Mouse (Mus musculus): ENCODE data around the gene Fxyd3. TPM values are rescaled to one million over a fixed set of nuclear protein-coding genes. Genes with fewer than 3 reads are reported as not detected.

Gene Fxyd3
- polyA plus RNA-seq, 1 experiment: 0.64 TPM

GRCm38 (mm10) chr7:31088206-31088605, 11.7 kb upstream of the Fxyd3 start:
- TF ChIP-seq POLR2A (IDR thresholded peaks at IDR 0.05; ENCODE audit: control insufficient read depth, low read depth, low read length) (no peak), CTCF (IDR thresholded peaks at IDR 0.05; ENCODE audit: control insufficient read depth, insufficient read depth, insufficient replicate concordance, low read depth, low read length) (no peak)
- H3K27ac ChIP-seq (ENCODE audit: control insufficient read depth, insufficient read depth, low read depth, low read length): no peak overlapping the region

GRCm38 (mm10) chr7:31087262-31087661, 10.8 kb upstream of the Fxyd3 start:
- TF ChIP-seq CTCF (IDR thresholded peaks at IDR 0.05; ENCODE audit: control insufficient read depth, insufficient read depth, insufficient replicate concordance, low read depth, low read length): no peak
- no peak for TF ChIP-seq POLR2A (IDR thresholded peaks at IDR 0.05; ENCODE audit: control insufficient read depth, low read depth, low read length)

More at GRCm38 (mm10) chr7:31088206-31088605, 11.7 kb upstream of the Fxyd3 start:
- Histone ChIP-seq H3K36me3 (ENCODE audit: control insufficient read depth, insufficient read depth, low read length) (no peaks in the 10 kb centered on the region), H3K4me1 (ENCODE audit: control insufficient read depth, insufficient read depth, low read length) (peaks cover 1% of the 10 kb centered on the region), H3K4me3 (ENCODE audit: control insufficient read depth, low read depth, low read length) (no peak overlapping the region), H3K27me3 (ENCODE audit: control insufficient read depth, insufficient read depth, low read length) (no peaks in the 10 kb centered on the region)

GRCm38 (mm10) chr7:31086175-31086755, 9.8 kb upstream of the Fxyd3 start:
- no peak for TF ChIP-seq CTCF (IDR thresholded peaks at IDR 0.05; ENCODE audit: control insufficient read depth, insufficient read depth, insufficient replicate concordance, low read depth, low read length)
- no peak for TF ChIP-seq POLR2A (IDR thresholded peaks at IDR 0.05; ENCODE audit: control insufficient read depth, low read depth, low read length)
- H3K27me3 ChIP-seq (ENCODE audit: control insufficient read depth, insufficient read depth, low read length): no peaks in the 10 kb centered on the region
- H3K4me3 ChIP-seq (ENCODE audit: control insufficient read depth, low read depth, low read length): no peak overlapping the region
- no peaks in the 10 kb centered on the region for H3K36me3 ChIP-seq (ENCODE audit: control insufficient read depth, insufficient read depth, low read length)
- peaks cover 3% of the 10 kb centered on the region for H3K4me1 ChIP-seq (ENCODE audit: control insufficient read depth, insufficient read depth, low read length)
- H3K27ac ChIP-seq (ENCODE audit: control insufficient read depth, insufficient read depth, low read depth, low read length): no peak overlapping the region

More at GRCm38 (mm10) chr7:31087262-31087661, 10.8 kb upstream of the Fxyd3 start:
- no peaks in the 10 kb centered on the region for H3K36me3 ChIP-seq (ENCODE audit: control insufficient read depth, insufficient read depth, low read length)
- no peak overlapping the region for H3K4me3 ChIP-seq (ENCODE audit: control insufficient read depth, low read depth, low read length)
- H3K27ac ChIP-seq (ENCODE audit: control insufficient read depth, insufficient read depth, low read depth, low read length): no peak overlapping the region
- peaks cover 3% of the 10 kb centered on the region for H3K4me1 ChIP-seq (ENCODE audit: control insufficient read depth, insufficient read depth, low read length)
- H3K27me3 ChIP-seq (ENCODE audit: control insufficient read depth, insufficient read depth, low read length): no peaks in the 10 kb centered on the region

- Histone ChIP-seq H3K27ac (ENCODE audit: control insufficient read depth, insufficient read depth, low read depth, low read length) (no peak overlapping the region), H3K36me3 (ENCODE audit: control insufficient read depth, insufficient read depth, low read length) (no peaks in the 10 kb centered on the region)
- TF ChIP-seq CTCF (IDR thresholded peaks at IDR 0.05; ENCODE audit: control insufficient read depth, insufficient read depth, insufficient replicate concordance, low read depth, low read length): no peak
- TF ChIP-seq POLR2A (IDR thresholded peaks at IDR 0.05; ENCODE audit: control insufficient read depth, low read depth, low read length): no peak
Observed at GRCm38 (mm10) chr7:31085171-31085570, 8.7 kb upstream of the Fxyd3 start.

GRCm38 (mm10) chr7:31084140-31084539, 7.6 kb upstream of the Fxyd3 start:
- H3K27ac ChIP-seq (ENCODE audit: control insufficient read depth, insufficient read depth, low read depth, low read length): no peak overlapping the region
- no peak overlapping the region for H3K4me3 ChIP-seq (ENCODE audit: control insufficient read depth, low read depth, low read length)
- no peaks in the 10 kb centered on the region for H3K36me3 ChIP-seq (ENCODE audit: control insufficient read depth, insufficient read depth, low read length)
- no peaks in the 10 kb centered on the region for H3K27me3 ChIP-seq (ENCODE audit: control insufficient read depth, insufficient read depth, low read length)
- peaks cover 3% of the 10 kb centered on the region for H3K4me1 ChIP-seq (ENCODE audit: control insufficient read depth, insufficient read depth, low read length)
- TF ChIP-seq POLR2A (IDR thresholded peaks at IDR 0.05; ENCODE audit: control insufficient read depth, low read depth, low read length) (no peak), CTCF (IDR thresholded peaks at IDR 0.05; ENCODE audit: control insufficient read depth, insufficient read depth, insufficient replicate concordance, low read depth, low read length) (no peak)

More at GRCm38 (mm10) chr7:31085171-31085570, 8.7 kb upstream of the Fxyd3 start:
- H3K4me1 ChIP-seq (ENCODE audit: control insufficient read depth, insufficient read depth, low read length): peaks cover 3% of the 10 kb centered on the region
- no peak overlapping the region for H3K4me3 ChIP-seq (ENCODE audit: control insufficient read depth, low read depth, low read length)
- H3K27me3 ChIP-seq (ENCODE audit: control insufficient read depth, insufficient read depth, low read length): no peaks in the 10 kb centered on the region

- TF ChIP-seq CTCF (IDR thresholded peaks at IDR 0.05; ENCODE audit: control insufficient read depth, insufficient read depth, insufficient replicate concordance, low read depth, low read length) (no peak), POLR2A (IDR thresholded peaks at IDR 0.05; ENCODE audit: control insufficient read depth, low read depth, low read length) (no peak)
- Histone ChIP-seq H3K27me3 (ENCODE audit: control insufficient read depth, insufficient read depth, low read length) (no peaks in the 10 kb centered on the region), H3K4me1 (ENCODE audit: control insufficient read depth, insufficient read depth, low read length) (peaks cover 3% of the 10 kb centered on the region), H3K27ac (ENCODE audit: control insufficient read depth, insufficient read depth, low read depth, low read length) (no peak overlapping the region; the same call in 1 of the 2 replicates), H3K4me3 (ENCODE audit: control insufficient read depth, low read depth, low read length) (no peak overlapping the region), H3K36me3 (ENCODE audit: control insufficient read depth, insufficient read depth, low read length) (no peaks in the 10 kb centered on the region)
Observed at GRCm38 (mm10) chr7:31082831-31083588, 6.5 kb upstream of the Fxyd3 start.

- no peaks in the 10 kb centered on the region for H3K36me3 ChIP-seq (ENCODE audit: control insufficient read depth, insufficient read depth, low read length)
- H3K27ac ChIP-seq (ENCODE audit: control insufficient read depth, insufficient read depth, low read depth, low read length): no peak overlapping the region
- no peaks in the 10 kb centered on the region for H3K27me3 ChIP-seq (ENCODE audit: control insufficient read depth, insufficient read depth, low read length)
- no peak overlapping the region for H3K4me3 ChIP-seq (ENCODE audit: control insufficient read depth, low read depth, low read length)
- no peak for TF ChIP-seq POLR2A (IDR thresholded peaks at IDR 0.05; ENCODE audit: control insufficient read depth, low read depth, low read length)
- H3K4me1 ChIP-seq (ENCODE audit: control insufficient read depth, insufficient read depth, low read length): peaks cover 3% of the 10 kb centered on the region
Observed at GRCm38 (mm10) chr7:31082106-31082505, 5.6 kb upstream of the Fxyd3 start.

Measured in testis, adult 2 months (tissue).